Mouse (Mus musculus) layer of hippocampus, adult 9-10 months (tissue): ENCODE results near the gene Apoc2.

Experiments used
- DNase-seq: peaks from one replicate; pipeline ENCODE4 v3.0.0; 2022; ENCODE audit warnings: low spot score

Apoc2 gene

GRCm38 (mm10) chr7:19678901-19679300, 1.2 kb upstream of the Apoc2 start:
- DNase-seq = no peak

- no peak for DNase-seq
Observed at GRCm38 (mm10) chr7:19676662-19677061, 1.1 kb downstream of the Apoc2 start.

- no peak for DNase-seq
Observed at GRCm38 (mm10) chr7:19675824-19676223, 1.9 kb downstream of the Apoc2 start.

- DNase-seq = no peak
Observed at GRCm38 (mm10) chr7:19673083-19673699, 4.5 kb downstream of the Apoc2 start.

- DNase-seq = no peak
Observed at GRCm38 (mm10) chr7:19671511-19671910, 6.2 kb downstream of the Apoc2 start.

GRCm38 (mm10) chr7:19668947-19669721, 8.6 kb downstream of the Apoc2 start:
- peak; percentile 99 for DNase-seq

- no peak for DNase-seq
Observed at GRCm38 (mm10) chr7:19667434-19667833, 10.3 kb downstream of the Apoc2 start.

GRCm38 (mm10) chr7:19666750-19667149, 11.0 kb downstream of the Apoc2 start:
- DNase-seq = no peak

- peak; percentile 97 for DNase-seq
Observed at GRCm38 (mm10) chr7:19664955-19665841, 12.5 kb downstream of the Apoc2 start, which contains the start of gene Clptm1. Clptm1 (minus strand) TSS chr7:19665033.

GRCm38 (mm10) chr7:19664455-19664954, 13.2 kb downstream of the Apoc2 start:
- DNase-seq = no peak

- DNase-seq = no peak
Observed at GRCm38 (mm10) chr7:19663940-19664339, 13.8 kb downstream of the Apoc2 start.

- no peak for DNase-seq
Observed at GRCm38 (mm10) chr7:19652614-19653013, 25.1 kb downstream of the Apoc2 start.

- DNase-seq = no peak
Observed at GRCm38 (mm10) chr7:19651063-19651786, 26.5 kb downstream of the Apoc2 start.

- DNase-seq = no peak
Observed at GRCm38 (mm10) chr7:19641223-19641622, 36.5 kb downstream of the Apoc2 start.

- no peak for DNase-seq
Observed at GRCm38 (mm10) chr7:19635074-19635827, 42.5 kb downstream of the Apoc2 start.

- no peak for DNase-seq
Observed at GRCm38 (mm10) chr7:19634591-19634990, 43.1 kb downstream of the Apoc2 start.

- no peak for DNase-seq
Observed at GRCm38 (mm10) chr7:19633855-19634254, 43.9 kb downstream of the Apoc2 start.

- no peak for DNase-seq
Observed at GRCm38 (mm10) chr7:19633197-19633596, 44.5 kb downstream of the Apoc2 start.

- no peak for DNase-seq
Observed at GRCm38 (mm10) chr7:19632720-19633119, 45.0 kb downstream of the Apoc2 start.

GRCm38 (mm10) chr7:19632275-19632674, 45.5 kb downstream of the Apoc2 start:
- no peak for DNase-seq

- peak; percentile 68 for DNase-seq
Observed at GRCm38 (mm10) chr7:19629361-19629734, 48.4 kb downstream of the Apoc2 start, which contains the start of gene Relb. Relb (minus strand) TSS chr7:19629438.
